Mouse (Mus musculus) erythroblast, embryonic 14.5 days (primary cell): ENCODE results near the gene Rgr.

ENCODE experiments used
- GATA1 ChIP-seq: IDR thresholded peaks from 2 replicates; pipeline ENCODE4 v1.6.1; 2012; ENCODE audit warnings: low read length, inconsistent platforms, mixed read lengths
- TAL1 ChIP-seq: IDR thresholded peaks from 3 replicates; pipeline ENCODE4 v1.6.1; 2012; ENCODE audit warnings: low read length, inconsistent platforms, mixed read lengths

DNA sequence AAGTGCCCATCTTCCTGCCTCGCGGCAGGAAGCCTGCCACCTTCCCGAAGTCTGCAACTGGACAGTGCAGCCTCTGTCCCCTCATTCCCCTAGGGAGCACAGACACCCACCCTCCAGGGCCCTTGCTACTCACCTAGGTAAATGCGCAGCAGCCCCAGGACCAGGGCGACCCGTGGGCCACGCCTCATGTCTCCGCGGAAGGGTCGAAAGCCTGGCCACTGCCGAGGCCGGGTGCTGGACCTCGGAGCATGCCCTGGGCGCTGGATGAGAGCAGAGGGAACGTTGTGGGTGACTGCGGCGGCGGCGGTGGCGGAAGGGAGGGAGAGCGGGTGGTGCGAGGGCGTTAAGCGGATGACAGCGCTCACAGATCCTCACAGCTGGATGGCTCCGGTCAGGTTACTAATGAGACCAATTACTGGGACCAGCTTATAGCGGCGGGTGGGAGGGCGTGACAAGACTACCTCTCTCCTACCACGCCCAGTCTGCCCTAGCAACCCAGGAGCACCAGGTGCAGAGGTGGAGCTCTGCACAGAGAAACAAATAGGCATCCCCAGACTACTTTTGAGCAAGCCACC is 49.3 kb upstream of the Rgr start, which contains the start of gene Cdhr1:
- TF ChIP-seq GATA1 (no peak), TAL1 (no peak)
